Mouse (Mus musculus): ENCODE results near the gene Odf3.

DNA sequence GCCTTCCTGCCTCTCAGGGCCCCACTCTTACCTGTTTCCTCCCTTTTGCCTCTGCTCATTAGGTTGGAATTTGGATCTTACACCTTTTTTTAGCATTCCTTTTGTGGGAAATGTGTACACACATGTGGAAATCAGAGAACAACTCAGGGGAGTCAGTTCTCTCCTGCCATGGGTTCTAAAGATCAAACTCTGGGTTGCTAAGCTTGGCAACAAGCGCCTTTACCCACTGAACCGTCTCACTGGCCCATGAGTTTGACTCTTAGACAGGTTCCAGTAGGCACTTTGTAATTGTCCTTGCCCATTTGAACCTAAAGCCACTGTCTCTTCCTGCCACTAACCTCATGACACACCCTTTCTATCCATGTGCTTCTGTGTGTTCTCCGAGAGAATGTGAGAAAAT is 47.0 kb downstream of the Odf3 start:
- TF ChIP-seq CTCF (IDR thresholded peaks at IDR 0.05) (no peak), EP300 (IDR thresholded peaks at IDR 0.05) (no peak)
